Mouse (Mus musculus): ENCODE measurements around the gene Atp6v0a4.

Gene Atp6v0a4

GRCm38 (mm10) chr6:38094701-38095100 is 29.7 kb downstream of the Atp6v0a4 start:
- in situ Hi-C loops (cut with MboI; ENCODE audit: low pct_unique_long_range_greater_than_20kb in 1 of 2, low sequenced_read_pairs in 2 of 2, unreplicated experiment in 1 of 2): no loop called here

- in situ Hi-C loops (cut with MboI; ENCODE audit: low pct_unique_long_range_greater_than_20kb in 1 of 2, low sequenced_read_pairs in 2 of 2, unreplicated experiment in 1 of 2): no loop called here
Observed at GRCm38 (mm10) chr6:38092539-38092938, 31.8 kb downstream of the Atp6v0a4 start.

GRCm38 (mm10) chr6:38087242-38088026 is 37.0 kb downstream of the Atp6v0a4 start:
- in situ Hi-C loops (cut with MboI; ENCODE audit: low pct_unique_long_range_greater_than_20kb in 1 of 2, low sequenced_read_pairs in 2 of 2, unreplicated experiment in 1 of 2): no loop called here

- in situ Hi-C loops (cut with MboI; ENCODE audit: low pct_unique_long_range_greater_than_20kb in 1 of 2, low sequenced_read_pairs in 2 of 2, unreplicated experiment in 1 of 2): no loop called here
Observed at GRCm38 (mm10) chr6:38083204-38083603, 41.2 kb downstream of the Atp6v0a4 start.

GRCm38 (mm10) chr6:38081727-38082341 is 42.6 kb downstream of the Atp6v0a4 start:
- in situ Hi-C loops (cut with MboI; ENCODE audit: low pct_unique_long_range_greater_than_20kb in 1 of 2, low sequenced_read_pairs in 2 of 2, unreplicated experiment in 1 of 2): no loop called here

GRCm38 (mm10) chr6:38080364-38080763 is 44.0 kb downstream of the Atp6v0a4 start:
- in situ Hi-C loops (cut with MboI; ENCODE audit: low pct_unique_long_range_greater_than_20kb in 1 of 2, low sequenced_read_pairs in 2 of 2, unreplicated experiment in 1 of 2): no loop called here

- in situ Hi-C loops (cut with MboI; ENCODE audit: low pct_unique_long_range_greater_than_20kb in 1 of 2, low sequenced_read_pairs in 2 of 2, unreplicated experiment in 1 of 2): loop anchor here in 1 of 2 experiments (10.0 to 25.0 kb wide), 3 partner anchors 486 to 711 kb away; no protein-coding TSS in a partner anchor
Observed at GRCm38 (mm10) chr6:38073592-38073991, 50.8 kb downstream of the Atp6v0a4 start.

GRCm38 (mm10) chr6:38072137-38072796 is 52.1 kb downstream of the Atp6v0a4 start:
- in situ Hi-C loops (cut with MboI; ENCODE audit: low pct_unique_long_range_greater_than_20kb in 1 of 2, low sequenced_read_pairs in 2 of 2, unreplicated experiment in 1 of 2): loop anchor here in 1 of 2 experiments (10.0 to 25.0 kb wide), 3 partner anchors 485 to 710 kb away; no protein-coding TSS in a partner anchor

GRCm38 (mm10) chr6:38071256-38071655 is 53.1 kb downstream of the Atp6v0a4 start:
- in situ Hi-C loops (cut with MboI; ENCODE audit: low pct_unique_long_range_greater_than_20kb in 1 of 2, low sequenced_read_pairs in 2 of 2, unreplicated experiment in 1 of 2): loop anchor here in 1 of 2 experiments (10.0 to 25.0 kb wide), 3 partner anchors 484 to 709 kb away; no protein-coding TSS in a partner anchor

- in situ Hi-C loops (cut with MboI; ENCODE audit: low pct_unique_long_range_greater_than_20kb in 1 of 2, low sequenced_read_pairs in 2 of 2, unreplicated experiment in 1 of 2): loop anchor here in 1 of 2 experiments (25.0 kb wide), 2 partner anchors 479 to 704 kb away; no protein-coding TSS in a partner anchor
Observed at GRCm38 (mm10) chr6:38066215-38066614, 58.2 kb downstream of the Atp6v0a4 start.

- in situ Hi-C loops (cut with MboI; ENCODE audit: low pct_unique_long_range_greater_than_20kb in 1 of 2, low sequenced_read_pairs in 2 of 2, unreplicated experiment in 1 of 2): loop anchor here in 1 of 2 experiments (25.0 kb wide), 2 partner anchors 478 to 703 kb away; no protein-coding TSS in a partner anchor
Observed at GRCm38 (mm10) chr6:38065501-38066122, 58.8 kb downstream of the Atp6v0a4 start.

GRCm38 (mm10) chr6:38065122-38065500 is 59.3 kb downstream of the Atp6v0a4 start:
- in situ Hi-C loops (cut with MboI; ENCODE audit: low pct_unique_long_range_greater_than_20kb in 1 of 2, low sequenced_read_pairs in 2 of 2, unreplicated experiment in 1 of 2): loop anchor here in 1 of 2 experiments (25.0 kb wide), 2 partner anchors 478 to 703 kb away; no protein-coding TSS in a partner anchor

- in situ Hi-C loops (cut with MboI; ENCODE audit: low pct_unique_long_range_greater_than_20kb in 1 of 2, low sequenced_read_pairs in 2 of 2, unreplicated experiment in 1 of 2): loop anchor here in 1 of 2 experiments (25.0 kb wide), 2 partner anchors 477 to 702 kb away; no protein-coding TSS in a partner anchor
Observed at GRCm38 (mm10) chr6:38064621-38065020, 59.8 kb downstream of the Atp6v0a4 start.

- in situ Hi-C loops (cut with MboI; ENCODE audit: low pct_unique_long_range_greater_than_20kb in 1 of 2, low sequenced_read_pairs in 2 of 2, unreplicated experiment in 1 of 2): loop anchor here in 1 of 2 experiments (25.0 kb wide), 2 partner anchors 472 to 697 kb away; no protein-coding TSS in a partner anchor
Observed at GRCm38 (mm10) chr6:38058805-38059204, 65.6 kb downstream of the Atp6v0a4 start.

GRCm38 (mm10) chr6:38055471-38056330 is 68.7 kb downstream of the Atp6v0a4 start:
- in situ Hi-C loops (cut with MboI; ENCODE audit: low pct_unique_long_range_greater_than_20kb in 1 of 2, low sequenced_read_pairs in 2 of 2, unreplicated experiment in 1 of 2): loop anchor here in 1 of 2 experiments (25.0 kb wide), 2 partner anchors 468 to 693 kb away; no protein-coding TSS in a partner anchor

GRCm38 (mm10) chr6:38049601-38050000 is 74.8 kb downstream of the Atp6v0a4 start:
- in situ Hi-C loops (cut with MboI; ENCODE audit: low pct_unique_long_range_greater_than_20kb in 1 of 2, low sequenced_read_pairs in 2 of 2, unreplicated experiment in 1 of 2): no loop called here

- in situ Hi-C loops (cut with MboI; ENCODE audit: low pct_unique_long_range_greater_than_20kb in 1 of 2, low sequenced_read_pairs in 2 of 2, unreplicated experiment in 1 of 2): no loop called here
Observed at GRCm38 (mm10) chr6:38048800-38049561, 75.4 kb downstream of the Atp6v0a4 start.
